Mouse (Mus musculus) kidney, adult 2 months (tissue): ENCODE data around the gene Slc27a3.

Experiments used
- CTCF ChIP-seq: fragments of 200-500 bp; conservative IDR thresholded peaks from 2 replicates; pipeline ENCODE4 v1.5.1; 2011; ENCODE audit warnings: low read depth, mild to moderate bottlenecking, control low read depth, low read length, moderate library complexity, mixed read lengths; ENCODE audit not compliant: insufficient read depth, insufficient read length
- POLR2A ChIP-seq: fragments of 200-500 bp; IDR thresholded peaks from one replicate; pipeline ENCODE4 v1.6.1; 2011; ENCODE audit warnings: low read depth, low read length, control low read depth

- TF ChIP-seq POLR2A (no peak), CTCF (no peak)
These were observed 11.3 kb upstream of the Slc27a3 start for GRCm38 (mm10) chr3:90400993-90401392.
